In genomic region chr15:37133916-37134315, GRCm38 (mm10) we compare ENCODE assay signal across 11 mouse cellular contexts.
A peak's percentile ranks its signal among the peaks of the same experiment; 100 is the strongest.
DNase-seq lines count a peak whose midpoint lies in the region; ATAC-seq lines count a peak whose summit lies in the region.
"Had no signal": no experiment of that assay in that cellular context is flagged by ENCODE, and none has a peak within 500 bp of the region (broad histone marks: within the 10 kb centered on the region; RNA-seq: fewer than 3 reads in every experiment).

No protein-coding gene starts in this region.

- peaks cover 12% of the 10 kb centered on the region for H3K4me1 ChIP-seq in forebrain, embryonic 13.5 days
- peaks cover 23% of the 10 kb centered on the region for H3K4me1 ChIP-seq in forebrain, embryonic 10.5 days
- H3K4me1 ChIP-seq in hindbrain, embryonic 15.5 days (replicated peaks), result peaks cover 23% of the 10 kb centered on the region

- H3K36me3 ChIP-seq in forebrain, embryonic 13.5 days (ENCODE audit: poor library complexity, severe bottlenecking), result no peaks in the 10 kb centered on the region
- no peaks in the 10 kb centered on the region for H3K36me3 ChIP-seq in forebrain, embryonic 10.5 days (replicated peaks)
- H3K36me3 ChIP-seq in hindbrain, embryonic 15.5 days, result no peaks in the 10 kb centered on the region
- H3K36me3 ChIP-seq: heart, embryonic 15.5 days; limb, embryonic 13.5 days had no signal

- H3K9ac ChIP-seq in forebrain, embryonic 13.5 days, result no peak overlapping the region
- H3K9ac ChIP-seq in hindbrain, embryonic 15.5 days, result no peak overlapping the region
- H3K9ac ChIP-seq: heart, embryonic 15.5 days; limb, embryonic 13.5 days had no signal

- 37% methylated on average over 5 of the region's 5 CpGs for WGBS in forebrain, embryonic 13.5 days
- WGBS in forebrain, embryonic 10.5 days, result 41% methylated on average over 5 of the region's 5 CpGs
- WGBS in hindbrain, embryonic 15.5 days, result 31% methylated on average over 5 of the region's 5 CpGs

- DNase-seq in forebrain, embryonic 10.5 days (ENCODE audit: extremely low spot score, low spot score), result no peak
- peak; percentile 43 to 77 for DNase-seq in left cerebral cortex, postnatal 14 days (ENCODE audit: low spot score in 2 of 2)
- no peak for DNase-seq in left cerebral cortex, adult 8-10 months (ENCODE audit: low spot score in 2 of 2)
- DNase-seq in R1 (ENCODE audit: low read depth, low spot score), result peak; percentile 66
- no peak for DNase-seq in urinary bladder, adult 18-20 months (ENCODE audit: low spot score in 2 of 2)
- no peak for DNase-seq in urinary bladder, postnatal 36 days (ENCODE audit: low spot score in 2 of 2)

- intact Hi-C loops in left cerebral cortex, postnatal 14 days (cut with DNase I), result no loop called here

- H3K9me3 ChIP-seq in forebrain, embryonic 13.5 days (replicated peaks), result no peaks in the 10 kb centered on the region
- H3K9me3 ChIP-seq in forebrain, embryonic 10.5 days, result no peaks in the 10 kb centered on the region
- H3K9me3 ChIP-seq in hindbrain, embryonic 15.5 days, result no peaks in the 10 kb centered on the region
- H3K9me3 ChIP-seq: heart, embryonic 15.5 days; limb, embryonic 13.5 days had no signal

- no peak overlapping the region for H3K4me3 ChIP-seq in forebrain, embryonic 13.5 days
- no peak overlapping the region for H3K4me3 ChIP-seq in forebrain, embryonic 10.5 days
- no peak overlapping the region for H3K4me3 ChIP-seq in hindbrain, embryonic 15.5 days
- H3K4me3 ChIP-seq: heart, embryonic 15.5 days; limb, embryonic 13.5 days; myocyte had no signal

- peak; percentile 52; the same call in 1 of the 2 replicates for ATAC-seq in forebrain, embryonic 13.5 days
- ATAC-seq in hindbrain, embryonic 15.5 days (ENCODE audit: low FRiP score, low read depth), result peak; percentile 70

- no peak overlapping the region for H3K4me2 ChIP-seq in forebrain, embryonic 13.5 days
- no peak overlapping the region for H3K4me2 ChIP-seq in hindbrain, embryonic 15.5 days
- H3K4me2 ChIP-seq: limb, embryonic 13.5 days had no signal

- H3K27me3 ChIP-seq in forebrain, embryonic 13.5 days, result no peaks in the 10 kb centered on the region
- H3K27me3 ChIP-seq in forebrain, embryonic 10.5 days (ENCODE audit: poor library complexity, severe bottlenecking), result 0 out of 2 replicates have a peak, but pooled peaks cover 12% of the 10 kb centered on the region
- no peaks in the 10 kb centered on the region for H3K27me3 ChIP-seq in hindbrain, embryonic 15.5 days
- H3K27me3 ChIP-seq: heart, embryonic 15.5 days; limb, embryonic 13.5 days had no signal

- no peak overlapping the region for H3K27ac ChIP-seq in forebrain, embryonic 13.5 days
- no peak overlapping the region for H3K27ac ChIP-seq in forebrain, embryonic 10.5 days
- H3K27ac ChIP-seq in hindbrain, embryonic 15.5 days (replicated peaks), result no peak overlapping the region
- H3K27ac ChIP-seq: heart, embryonic 15.5 days; limb, embryonic 13.5 days had no signal

Comparison
In these comparisons a context has a peak if more than half of its experiments do, and no peak if none do; other contexts are left out.
1. DNase-seq: peak in left cerebral cortex, postnatal 14 days (2 of 2) and R1 (single experiment); none in forebrain, embryonic 10.5 days (single experiment), left cerebral cortex, adult 8-10 months (0 of 2), urinary bladder, adult 18-20 months (0 of 2) and urinary bladder, postnatal 36 days (0 of 2).